Mouse (Mus musculus): ENCODE measurements at regions not wholly inside any gene's neighbourhood (a gene's known extent, or its start where the extent isn't known, plus 50 kb on each side); places are given as distances from the start of the nearest gene placed in this dataset.
A peak's percentile ranks its signal among the peaks of the same experiment; 100 is the strongest.
"Not testable (repeated sequence)": the region's sequence is repeated elsewhere in the genome, so short reads cannot be mapped to it uniquely, and the experiment has no call there.

DNA sequence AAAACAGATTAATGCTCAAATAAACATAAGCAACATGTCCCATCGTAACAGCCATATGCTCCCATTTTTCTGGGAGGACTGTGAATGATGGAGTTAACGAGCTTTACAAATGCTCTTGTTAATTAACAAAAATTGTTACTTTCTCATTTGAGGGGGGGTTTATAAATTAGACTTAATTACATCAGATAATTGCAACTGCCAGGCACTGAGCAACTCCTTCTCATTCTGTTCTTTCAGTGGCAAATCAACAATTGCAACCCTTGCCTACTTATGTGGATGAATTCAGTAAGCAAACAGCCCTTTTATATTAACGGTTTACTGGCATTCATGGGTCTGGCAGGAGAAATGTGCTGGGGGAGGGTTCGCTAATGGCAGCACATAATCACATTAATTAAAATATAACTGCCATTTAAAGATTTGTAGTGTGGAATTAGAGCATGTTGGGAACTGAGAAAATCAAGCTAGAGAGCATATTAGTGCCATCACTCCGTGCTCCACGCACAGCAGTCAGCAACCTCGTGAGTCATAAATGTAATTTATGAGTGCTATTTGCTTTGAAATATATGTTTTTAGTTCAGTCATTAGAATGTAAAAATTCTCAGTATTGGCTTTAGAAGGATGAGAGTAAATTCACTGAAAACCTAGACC, 266.9 kb upstream of the 1700008P02Rik start:
- intact Hi-C loops (cut with DNase I) = no loop called here
- DNase-seq (ENCODE audit: extremely low spot score in 1 of 2, low spot score in 2 of 2) = no peak

DNA sequence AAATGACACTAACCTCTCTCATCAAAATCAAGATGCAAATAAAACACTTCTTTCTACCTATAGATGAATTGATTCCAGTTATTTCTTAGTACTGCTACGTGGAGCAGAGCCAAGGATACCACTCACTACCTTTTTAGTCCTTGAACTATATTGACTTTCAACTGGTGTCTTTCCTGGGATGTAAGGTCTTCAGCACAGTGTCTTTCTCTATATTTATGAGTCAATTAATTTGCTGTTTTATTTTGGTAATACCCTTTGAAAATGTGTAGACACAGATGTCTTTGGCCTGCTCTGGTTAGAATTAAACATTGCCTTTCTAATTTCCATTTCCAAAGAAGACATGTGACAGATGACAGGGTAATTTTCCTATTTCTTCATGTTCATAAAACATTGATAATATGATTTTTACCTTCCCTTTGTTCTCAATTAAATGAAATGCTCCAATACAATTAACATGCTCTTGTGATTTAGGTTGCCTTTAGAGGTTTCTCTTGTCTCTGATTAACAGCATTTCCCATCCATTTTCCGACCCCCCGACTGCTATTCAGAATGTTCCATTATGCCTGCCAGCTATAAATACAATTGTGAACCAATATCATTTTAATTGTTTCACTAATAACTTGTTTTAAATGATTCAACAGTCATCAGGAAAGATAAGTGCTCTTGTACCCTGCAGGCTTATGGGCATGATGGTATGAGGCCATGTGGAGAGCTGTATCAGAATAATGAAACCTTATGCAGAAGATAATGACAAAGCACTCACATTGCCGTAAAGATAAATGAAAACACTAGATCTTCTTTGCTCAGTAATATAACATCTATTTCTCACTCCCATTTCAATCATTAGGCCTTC, 266.2 kb upstream of the 1700008P02Rik start:
- no peak for DNase-seq (ENCODE audit: extremely low spot score in 1 of 2, low spot score in 2 of 2)

DNA sequence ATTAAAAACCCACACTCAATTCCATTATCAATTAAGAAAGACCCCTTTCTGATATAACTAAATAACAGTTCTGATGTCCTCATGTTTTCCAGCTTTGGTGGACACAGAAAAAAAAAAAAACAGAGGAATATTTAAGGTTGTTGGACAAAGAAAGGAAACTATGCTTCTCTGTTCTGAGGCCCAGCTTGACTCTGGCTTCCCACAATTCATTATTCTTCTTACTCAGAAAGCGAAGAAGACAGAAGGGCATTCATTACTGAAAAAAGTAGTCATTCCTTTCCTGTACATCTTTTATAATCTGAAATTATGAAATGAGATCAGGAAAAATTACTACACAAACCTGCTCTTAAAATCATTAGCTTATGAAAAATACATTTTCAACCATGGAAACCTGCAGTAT, 263.2 kb upstream of the 1700008P02Rik start:
- intact Hi-C loops (cut with DNase I) = no loop called here
- DNase-seq (ENCODE audit: extremely low spot score in 1 of 2, low spot score in 2 of 2) = no peak

More for the DNA sequence above, 266.2 kb upstream of the 1700008P02Rik start:
- intact Hi-C loops (cut with DNase I) = no loop called here

DNA sequence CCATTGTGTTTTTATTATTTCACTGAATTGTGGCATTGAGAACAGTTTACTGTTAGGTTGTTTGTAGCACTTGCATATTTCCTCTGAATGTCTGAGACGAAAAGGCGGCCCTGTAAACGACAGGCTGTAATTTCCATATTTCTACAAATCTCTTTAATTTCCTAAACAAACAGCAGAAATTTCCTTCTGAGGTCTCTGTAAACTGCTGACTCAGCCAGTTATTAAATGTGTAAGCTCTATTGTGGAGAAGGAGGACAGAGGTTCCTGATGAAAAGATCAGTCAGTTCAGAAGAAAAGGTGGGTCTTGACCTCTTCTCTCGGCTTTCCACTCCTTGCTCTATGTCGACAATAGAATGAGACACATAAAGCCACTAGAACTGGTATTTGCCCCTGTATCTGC, 256.0 kb upstream of the 1700008P02Rik start:
- intact Hi-C loops (cut with DNase I) = no loop called here
- no peak for DNase-seq (ENCODE audit: extremely low spot score in 1 of 2, low spot score in 2 of 2)

DNA sequence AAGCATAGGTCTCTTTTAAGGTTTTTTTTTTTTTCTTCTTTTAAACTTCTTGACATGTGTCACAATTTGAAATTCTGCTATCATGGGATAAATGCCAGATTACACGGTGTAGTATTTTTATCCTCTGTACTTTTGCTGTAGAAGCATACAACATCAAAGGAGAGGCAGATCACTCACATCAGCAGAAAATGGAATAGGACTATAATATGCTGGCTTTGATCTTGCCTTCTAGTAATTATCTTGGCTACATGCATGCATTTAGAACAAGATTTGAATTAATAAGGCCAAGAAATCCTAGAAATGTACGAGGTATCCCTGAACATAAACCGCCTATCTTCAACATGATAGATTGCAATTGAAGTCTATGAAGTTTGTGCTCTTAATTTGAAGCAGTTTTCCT, 251.9 kb upstream of the 1700008P02Rik start:
- intact Hi-C loops (cut with DNase I) = no loop called here
- DNase-seq (ENCODE audit: extremely low spot score in 1 of 2, low spot score in 2 of 2) = no peak

DNA sequence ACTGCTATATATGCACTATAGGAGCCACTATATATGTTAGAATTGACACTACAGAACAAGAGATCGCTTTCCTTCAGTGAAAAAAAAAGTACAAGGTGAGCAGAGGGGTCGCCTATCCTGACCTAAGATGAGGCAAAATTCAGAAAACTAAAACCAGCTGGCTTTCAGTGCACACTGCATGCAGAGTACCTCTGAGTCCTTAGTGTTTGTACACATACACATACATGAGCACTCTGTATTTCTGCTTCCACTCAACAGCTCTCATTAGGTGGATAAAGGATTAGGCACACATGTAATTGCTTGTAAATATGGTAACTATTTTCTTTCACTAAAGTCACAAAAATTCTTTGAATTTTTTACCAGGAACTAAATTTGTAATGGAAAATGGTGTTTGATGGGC, 251.5 kb upstream of the 1700008P02Rik start:
- intact Hi-C loops (cut with DNase I) = no loop called here

DNA sequence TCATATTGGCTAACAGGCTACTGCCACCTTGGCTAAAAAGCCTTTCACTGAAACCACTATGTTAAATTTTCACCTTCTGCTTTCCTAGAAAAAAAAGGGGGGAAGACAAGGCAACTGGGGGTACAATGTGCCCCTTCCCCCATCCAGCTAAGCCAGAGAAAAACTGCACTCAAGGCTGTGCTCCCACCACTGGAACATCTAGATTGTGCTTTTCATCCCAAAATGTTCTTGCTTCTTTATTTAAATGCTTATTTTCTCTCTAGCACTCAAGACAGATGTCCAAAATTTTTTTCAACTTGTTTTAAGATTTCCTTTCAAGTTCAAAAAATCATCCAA, 245.9 kb upstream of the 1700008P02Rik start:
- intact Hi-C loops (cut with DNase I) = no loop called here
- no peak for DNase-seq (ENCODE audit: extremely low spot score in 1 of 2, low spot score in 2 of 2)

More for the DNA sequence above, 251.5 kb upstream of the 1700008P02Rik start:
- no peak for DNase-seq (ENCODE audit: extremely low spot score in 1 of 2, low spot score in 2 of 2)

DNA sequence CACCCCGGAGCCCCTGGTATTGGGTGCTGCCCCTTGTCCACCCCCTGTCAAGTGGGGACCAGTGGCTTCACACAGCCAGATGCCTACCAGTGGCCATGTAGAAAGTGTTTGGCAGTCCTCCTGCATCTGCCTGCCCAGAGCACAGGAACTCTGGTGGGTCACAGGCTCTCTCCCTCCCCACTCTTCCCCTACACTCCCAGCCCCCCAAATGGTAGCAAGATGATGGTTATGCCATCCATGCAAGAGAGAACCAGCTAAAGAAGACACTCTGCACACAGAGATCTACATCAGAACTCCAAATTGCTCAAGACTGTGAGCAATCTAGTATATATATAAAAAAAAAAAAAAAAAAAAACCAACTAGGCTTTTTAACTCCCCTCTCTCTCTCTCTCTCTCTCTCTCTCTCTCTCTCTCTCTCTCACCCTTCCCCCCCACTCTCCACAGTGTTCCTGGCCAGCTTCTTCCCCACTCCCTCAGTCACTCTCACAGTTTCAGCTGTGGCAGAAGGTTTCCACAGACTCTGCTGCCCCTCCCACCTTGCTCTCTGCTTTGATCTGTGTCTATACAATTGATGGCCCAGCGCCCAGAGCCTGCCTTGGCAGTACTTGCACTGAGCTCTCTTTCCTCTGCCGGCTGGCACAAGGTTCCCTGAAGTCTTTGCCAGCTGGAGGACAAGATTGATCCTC, 245.4 kb upstream of the 1700008P02Rik start:
- intact Hi-C loops (cut with DNase I) = no loop called here
- DNase-seq (ENCODE audit: extremely low spot score in 1 of 2, low spot score in 2 of 2) = peak; percentile 56 to 66

DNA sequence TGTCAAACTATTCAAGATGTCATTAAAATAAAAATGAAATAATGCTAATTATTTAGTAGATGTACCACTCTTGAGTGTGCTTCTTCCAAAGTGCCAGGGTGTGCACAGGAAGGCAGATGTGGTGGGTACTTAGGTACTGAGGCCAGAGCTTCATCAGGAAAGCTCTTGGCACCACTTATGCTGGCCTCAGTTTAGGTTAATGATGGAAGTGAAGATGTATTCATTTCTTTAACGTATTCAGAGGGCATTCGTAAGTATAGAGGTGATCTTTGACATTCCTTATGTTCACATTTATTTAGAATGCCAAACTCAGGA, 239.6 kb upstream of the 1700008P02Rik start:
- intact Hi-C loops (cut with DNase I) = no loop called here
- DNase-seq (ENCODE audit: extremely low spot score in 1 of 2, low spot score in 2 of 2) = no peak

DNA sequence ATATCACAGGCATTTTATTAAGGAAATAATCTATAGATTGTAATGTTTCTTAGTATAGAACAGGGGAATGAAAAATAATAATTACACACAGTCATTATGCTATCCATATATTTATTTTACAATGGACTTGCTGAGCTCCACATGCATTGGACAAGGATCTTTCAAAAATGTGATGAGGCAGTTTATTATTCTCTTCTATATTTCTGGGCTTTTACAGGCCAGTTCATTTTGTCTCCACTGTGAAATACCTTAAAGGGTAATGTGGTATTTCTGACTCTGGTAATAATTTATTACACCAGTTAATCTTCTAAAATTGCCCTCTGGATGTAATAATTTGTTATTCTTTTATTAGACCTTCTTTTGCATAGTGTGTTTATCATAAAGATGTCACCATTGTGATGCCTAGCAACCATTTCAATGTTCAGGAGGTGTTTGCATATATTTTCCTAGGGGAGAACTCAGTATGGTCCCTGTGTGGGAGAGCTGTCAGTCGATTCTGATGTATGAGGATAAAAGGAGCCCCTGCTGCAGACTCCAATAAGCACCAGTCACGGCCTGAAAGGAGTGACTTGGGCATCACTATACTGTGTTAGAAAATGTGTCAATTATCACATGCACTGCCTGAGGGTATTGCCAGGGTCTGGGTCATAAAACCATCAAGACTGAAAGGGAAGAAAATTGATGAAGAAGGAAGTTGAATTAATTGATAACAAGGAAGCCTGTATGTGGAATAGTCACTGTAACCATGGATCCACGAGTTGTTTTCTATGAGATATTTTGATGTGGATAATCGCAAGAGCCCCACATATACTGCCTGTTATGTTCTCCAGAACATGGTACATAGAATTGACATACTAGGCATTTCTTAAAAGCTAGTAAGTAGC, 239.0 kb upstream of the 1700008P02Rik start:
- intact Hi-C loops (cut with DNase I) = no loop called here
- DNase-seq (ENCODE audit: extremely low spot score in 1 of 2, low spot score in 2 of 2) = no peak

DNA sequence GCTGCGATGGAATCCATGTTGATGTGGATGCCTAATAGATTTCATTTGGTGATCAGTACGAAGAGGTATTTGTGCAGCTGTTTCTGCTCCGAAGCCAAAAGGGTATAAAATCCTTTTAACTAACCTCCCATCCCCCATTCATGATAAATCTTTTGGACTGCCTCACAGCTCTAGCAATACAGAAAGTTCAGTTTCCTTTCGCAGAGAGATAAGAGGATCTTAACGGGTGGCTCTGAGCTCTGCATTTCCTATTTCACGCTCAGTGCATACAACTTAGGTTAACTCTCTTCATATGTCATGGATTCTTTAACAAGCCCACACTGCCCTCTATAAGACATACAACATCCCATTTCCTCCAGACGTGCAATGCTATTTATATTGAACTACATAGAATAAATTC, 199.1 kb upstream of the 1700008P02Rik start:
- intact Hi-C loops (cut with DNase I) = no loop called here
- no peak for DNase-seq (ENCODE audit: extremely low spot score in 1 of 2, low spot score in 2 of 2)

DNA sequence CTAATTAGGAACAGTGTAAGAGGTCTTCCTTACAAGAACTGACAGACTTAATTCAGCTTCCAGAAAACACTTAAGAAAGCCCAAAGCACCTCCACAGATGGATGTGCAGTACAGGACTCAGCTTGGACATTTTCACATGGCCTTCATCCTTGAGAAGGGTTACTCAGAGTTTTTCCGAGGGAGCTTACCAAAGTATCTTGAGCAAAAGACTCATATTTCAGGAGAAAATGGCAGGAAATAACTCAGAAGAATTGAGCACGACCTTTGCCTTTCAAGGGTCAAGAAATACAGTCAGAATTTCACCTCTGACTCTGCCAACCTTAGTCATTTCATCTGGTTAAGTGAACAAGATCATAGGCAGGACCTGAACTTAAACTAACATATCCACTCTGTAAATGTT, 192.1 kb upstream of the 1700008P02Rik start:
- intact Hi-C loops (cut with DNase I) = no loop called here

DNA sequence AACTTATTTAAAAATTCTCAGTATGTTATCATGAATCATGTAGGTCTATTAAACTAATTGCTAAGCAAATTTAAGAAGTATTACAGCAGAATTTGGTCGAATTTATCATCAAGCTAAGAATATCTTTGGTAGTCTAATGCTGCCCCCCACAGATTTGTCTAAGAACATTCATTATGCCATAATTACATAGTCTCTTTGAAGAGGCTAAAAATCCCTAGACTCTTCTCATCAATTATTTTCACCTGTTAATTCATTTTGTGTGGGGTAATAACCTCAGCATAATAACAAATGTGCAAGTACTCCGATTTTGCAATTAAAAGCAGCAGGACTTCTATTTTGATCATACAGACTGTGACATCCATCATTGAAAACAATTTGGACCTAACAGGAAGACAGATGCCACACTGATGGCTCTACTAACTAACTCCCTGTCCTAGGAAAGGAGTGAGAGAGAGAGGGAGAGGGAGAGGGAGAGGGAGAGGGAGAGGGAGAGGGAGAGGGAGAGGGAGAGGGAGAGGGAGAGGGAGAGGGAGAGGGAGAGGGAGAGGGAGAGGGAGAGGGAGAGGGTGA, 189.2 kb upstream of the 1700008P02Rik start:
- intact Hi-C loops (cut with DNase I) = no loop called here
- DNase-seq (ENCODE audit: extremely low spot score in 1 of 2, low spot score in 2 of 2) = no peak

More for the DNA sequence above, 192.1 kb upstream of the 1700008P02Rik start:
- no peak for DNase-seq (ENCODE audit: extremely low spot score in 1 of 2, low spot score in 2 of 2)

DNA sequence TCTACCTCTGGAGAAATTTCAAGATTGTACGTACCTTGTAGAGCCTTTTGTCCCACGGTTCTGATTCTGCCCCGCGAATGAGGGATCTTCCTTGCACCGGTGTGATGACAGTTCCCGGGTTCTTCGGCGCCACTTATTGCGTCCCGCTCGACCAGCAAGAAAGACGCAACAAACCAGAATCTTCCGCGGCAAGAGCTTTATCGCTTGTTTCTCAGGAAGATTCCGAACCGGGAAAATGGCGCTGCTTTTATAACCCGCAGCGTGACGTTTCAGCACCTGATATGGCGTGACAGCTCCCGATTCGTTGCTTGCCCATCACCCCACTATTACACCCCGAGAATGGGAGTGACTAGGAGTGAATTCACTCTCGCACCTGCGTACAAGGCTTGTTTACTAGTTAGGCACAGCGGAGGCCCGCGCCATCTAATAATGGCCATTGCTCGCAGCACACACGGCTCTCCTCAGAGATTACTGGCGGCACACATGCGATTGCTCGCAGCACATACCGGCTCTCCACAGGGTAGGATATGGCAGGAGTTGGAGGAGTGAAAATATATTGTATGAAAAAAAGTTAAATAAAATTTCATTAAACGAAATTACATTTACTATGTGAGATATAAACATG, 180.0 kb upstream of the 1700008P02Rik start:
- intact Hi-C loops (cut with DNase I); DNase-seq (ENCODE audit: extremely low spot score in 1 of 2, low spot score in 2 of 2): not testable (repeated sequence)

DNA sequence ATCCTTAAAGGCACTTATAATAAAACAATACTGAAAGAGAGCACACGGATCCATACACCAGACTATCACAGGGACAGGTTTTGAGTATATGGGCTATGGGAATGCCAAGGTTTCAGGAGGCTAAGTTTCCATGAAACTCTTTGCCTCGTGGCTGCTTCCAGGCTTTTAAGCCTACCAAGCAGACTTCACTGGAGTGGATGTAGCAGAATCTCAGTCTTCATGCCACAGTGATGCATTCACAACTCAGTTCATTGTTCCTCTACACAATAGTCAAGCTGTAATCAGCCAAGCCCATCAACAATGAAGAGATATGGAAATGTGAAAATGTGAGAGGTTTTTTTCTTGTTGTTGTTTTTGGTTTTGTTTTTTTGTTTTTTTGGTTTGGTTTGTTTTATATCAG, 148.3 kb upstream of the 1700008P02Rik start:
- no peak for DNase-seq (ENCODE audit: extremely low spot score in 1 of 2, low spot score in 2 of 2)
- intact Hi-C loops (cut with DNase I) = no loop called here

DNA sequence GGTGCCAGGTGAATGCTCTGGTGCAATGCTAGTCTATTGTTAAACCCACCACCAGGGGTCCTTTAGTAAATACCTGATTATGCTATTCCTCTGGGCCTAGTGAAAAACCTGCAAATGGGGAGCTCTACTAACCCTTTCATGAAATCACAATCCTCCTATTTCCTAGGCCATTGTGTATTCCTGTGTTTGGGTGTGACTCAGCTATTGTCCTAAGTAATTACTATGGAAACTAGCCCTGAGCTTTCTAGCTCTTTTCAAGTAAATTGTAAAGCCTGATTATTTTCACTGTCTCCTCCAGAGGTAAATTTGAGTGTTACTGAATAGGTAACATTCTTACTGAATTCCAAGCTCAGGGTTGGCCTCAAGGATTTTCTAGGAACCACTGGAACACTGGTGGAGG, 147.8 kb upstream of the 1700008P02Rik start:
- DNase-seq (ENCODE audit: extremely low spot score in 1 of 2, low spot score in 2 of 2); intact Hi-C loops (cut with DNase I): not testable (repeated sequence)

DNA sequence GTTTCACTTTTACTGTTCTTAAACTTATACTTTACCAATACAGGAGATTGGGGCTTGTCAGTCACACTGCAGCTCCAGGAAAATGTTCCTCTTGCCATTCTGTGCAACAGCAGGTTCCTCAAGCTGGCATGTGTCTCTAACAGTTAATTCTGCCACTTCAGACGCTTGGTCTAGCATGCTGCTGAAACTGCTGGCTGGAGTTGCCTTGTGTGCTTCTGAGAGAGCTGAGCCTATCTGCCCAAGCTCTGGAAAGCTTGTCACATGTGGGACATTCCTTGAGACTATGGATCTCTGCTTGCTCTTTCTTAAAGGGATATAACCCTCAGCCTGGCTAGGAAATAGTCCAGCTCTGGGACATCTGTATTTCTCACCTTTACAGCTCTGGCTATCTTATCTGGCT, 138.9 kb upstream of the 1700008P02Rik start:
- DNase-seq (ENCODE audit: extremely low spot score in 1 of 2, low spot score in 2 of 2) = no peak
- intact Hi-C loops (cut with DNase I) = no loop called here

DNA sequence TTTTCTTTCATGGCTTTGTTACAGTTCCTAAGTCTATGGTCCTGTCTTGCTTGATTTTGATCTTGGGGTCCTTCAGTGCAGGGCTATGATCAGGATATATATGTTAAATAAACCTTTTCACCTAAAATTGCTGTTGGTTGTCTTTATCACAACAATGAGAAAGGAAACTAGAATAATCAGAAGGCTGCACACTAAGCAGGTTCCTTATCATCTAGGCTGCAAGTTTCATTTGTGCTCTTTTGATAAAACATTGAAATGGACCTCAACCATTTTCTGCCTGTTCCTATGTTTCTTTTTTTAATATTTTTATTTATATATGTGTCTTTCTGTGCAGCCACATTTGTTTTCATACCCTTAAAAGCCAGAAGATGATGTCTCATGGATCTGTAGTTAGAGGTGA, 137.3 kb upstream of the 1700008P02Rik start:
- no peak for DNase-seq (ENCODE audit: extremely low spot score in 1 of 2, low spot score in 2 of 2)
- intact Hi-C loops (cut with DNase I) = no loop called here
